Mouse (Mus musculus) stomach, postnatal 0 days (tissue): ENCODE measurements around the gene Spp2.
A peak's percentile ranks its signal among the peaks of the same experiment; 100 is the strongest.

Experiments
- CTCF ChIP-seq: IDR thresholded peaks from 2 replicates; pipeline ENCODE4 v1.5.1; 2016; ENCODE audit warnings: antibody characterized with exemption, low read depth, mild to moderate bottlenecking, moderate library complexity
- EP300 ChIP-seq: optimal IDR thresholded peaks from 2 replicates; pipeline ENCODE3; 2016; ENCODE audit warnings: antibody characterized with exemption

DNA sequence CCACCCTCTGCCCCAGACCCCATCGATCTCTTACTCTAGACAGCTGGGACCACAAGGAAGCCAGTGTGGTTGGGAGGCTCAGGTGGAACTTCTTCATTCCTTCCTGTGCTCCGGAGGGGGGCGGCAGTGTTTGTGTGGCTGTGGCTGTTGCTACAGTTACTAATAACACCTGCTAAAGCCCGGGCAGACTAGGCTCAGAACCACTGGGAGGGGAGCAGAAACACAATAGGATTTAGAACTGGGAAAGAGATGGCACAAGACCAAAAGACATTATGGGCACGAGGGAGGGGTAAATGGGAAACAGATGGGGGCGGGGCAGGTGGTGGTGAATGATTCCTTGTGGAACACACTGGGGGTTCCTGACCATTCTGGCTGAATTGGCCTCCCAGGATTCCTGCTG lies 55.7 kb downstream of the Spp2 start:
- TF ChIP-seq CTCF (0 out of 2 replicates have a peak, but pooled peaks have one; percentile 13), EP300 (no peak)
